Mouse (Mus musculus) MEL (cell line): Measurements from ENCODE around the gene Mre11a. TPM values are rescaled to one million over a fixed set of nuclear protein-coding genes. Genes with fewer than 3 reads are reported as not detected.
A peak's percentile ranks its signal among the peaks of the same experiment; 100 is the strongest.

Source experiments
- DNase-seq: peaks from one replicate; pipeline ENCODE4 v3.0.0; 2011; ENCODE audit warnings: low read depth, low spot score
- H3K27ac ChIP-seq: 2 replicates; pipeline ENCODE4 v1.5.1; 2012; ENCODE audit warnings: low read depth, mild to moderate bottlenecking, control low read depth, low read length, moderate library complexity; ENCODE audit not compliant: control insufficient read depth
- H3K27me3 ChIP-seq, 2 experiments: fragments of 150-350 bp in 1 of 2; sonication (generic) in 1 of 2; 2 replicates each; pipeline ENCODE4 v1.6.1; 2012; ENCODE audit warnings: low read length in 2 of 2, mild to moderate bottlenecking in 2 of 2, improper control_type of control experiment in 1 of 2, moderate library complexity in 1 of 2; ENCODE audit not compliant: insufficient read depth in 2 of 2, control insufficient read depth in 1 of 2
- H3K36me3 ChIP-seq, 2 experiments: 2 replicates each; pipeline ENCODE4 v1.6.1; 2012 to 2014; ENCODE audit warnings: low read length in 2 of 2, improper control_type of control experiment in 1 of 2, inconsistent platforms in 1 of 2, mild to moderate bottlenecking in 1 of 2; ENCODE audit not compliant: insufficient read depth in 2 of 2, control insufficient read depth in 1 of 2
- H3K4me1 ChIP-seq, 2 experiments: fragments of 150-350 bp in 1 of 2; sonication (generic) in 1 of 2; 2 replicates each; pipeline ENCODE4 v1.6.1; 2012; ENCODE audit warnings: low read length in 2 of 2, improper control_type of control experiment in 1 of 2, mild to moderate bottlenecking in 1 of 2; ENCODE audit not compliant: insufficient read depth in 2 of 2, control insufficient read depth in 1 of 2
- H3K4me3 ChIP-seq, 2 experiments: fragments of 150-350 bp in 1 of 2; sonication (generic) in 1 of 2; 2 replicates each; pipeline ENCODE4 v1.5.1; 2012; ENCODE audit warnings: low read depth in 2 of 2, low read length in 2 of 2, mild to moderate bottlenecking in 2 of 2, moderate library complexity in 2 of 2, control low read depth in 1 of 2, improper control_type of control experiment in 1 of 2; ENCODE audit not compliant: control insufficient read depth in 1 of 2, insufficient read depth in 1 of 2
- H3K79me2 ChIP-seq: 2 replicates; pipeline ENCODE4 v1.6.1; 2012; ENCODE audit warnings: mild to moderate bottlenecking, low read length, moderate library complexity; ENCODE audit not compliant: control insufficient read depth, poor library complexity, insufficient read depth
- H3K9ac ChIP-seq: 2 replicates; pipeline ENCODE4 v1.6.1; 2012; ENCODE audit warnings: low read depth, mild to moderate bottlenecking, control low read depth, low read length, moderate library complexity; ENCODE audit not compliant: control insufficient read depth, poor library complexity, severe bottlenecking
- H3K9me3 ChIP-seq: fragments of 150-350 bp; sonication (generic); replicated peaks from 2 replicates; pipeline ENCODE4 v1.6.1; 2012; ENCODE audit warnings: mild to moderate bottlenecking, low read length, improper control_type of control experiment, moderate library complexity; ENCODE audit not compliant: insufficient read depth
- BHLHE40 ChIP-seq: IDR thresholded peaks from 2 replicates; pipeline ENCODE4 v1.6.1; 2012; ENCODE audit warnings: low read depth, mild to moderate bottlenecking, inconsistent platforms, low read length, improper control_type of control experiment, borderline replicate concordance
- CHD1 ChIP-seq: IDR thresholded peaks from 2 replicates; pipeline ENCODE4 v1.6.1; 2012; ENCODE audit warnings: low read depth, mild to moderate bottlenecking, inconsistent platforms, low read length, improper control_type of control experiment
- CHD2 ChIP-seq: IDR thresholded peaks from 2 replicates; pipeline ENCODE4 v1.6.1; 2011; ENCODE audit warnings: low read length, improper control_type of control experiment
- CTCF ChIP-seq, 3 experiments: IDR thresholded peaks in 2 of 3; conservative IDR thresholded peaks in 1 of 3; 2 replicates each; pipeline ENCODE4 v1.5.1; 2011 to 2012; ENCODE audit warnings: low read length in 3 of 3, low read depth in 2 of 3, mild to moderate bottlenecking in 2 of 3, improper control_type of control experiment in 1 of 3, inconsistent platforms in 1 of 3, mixed read lengths in 1 of 3, moderate library complexity in 1 of 3; ENCODE audit not compliant: control insufficient read depth in 1 of 3, insufficient read depth in 1 of 3, poor library complexity in 1 of 3, severe bottlenecking in 1 of 3
- E2F4 ChIP-seq: IDR thresholded peaks from 2 replicates; pipeline ENCODE4 v1.6.1; 2011; ENCODE audit warnings: low read depth, low read length, improper control_type of control experiment, borderline replicate concordance
- ELF1 ChIP-seq: IDR thresholded peaks from 2 replicates; pipeline ENCODE4 v1.6.1; 2014; ENCODE audit warnings: low read depth, mild to moderate bottlenecking, inconsistent platforms, low read length, improper control_type of control experiment, moderate library complexity
- EP300 ChIP-seq, 2 experiments: IDR thresholded peaks; 2 replicates each; pipeline ENCODE4 v1.6.1; 2011; ENCODE audit warnings: improper control_type of control experiment in 2 of 2, low read length in 2 of 2, low read depth in 1 of 2, mild to moderate bottlenecking in 1 of 2
- ETS1 ChIP-seq: IDR thresholded peaks from 2 replicates; pipeline ENCODE4 v1.6.1; 2012; ENCODE audit warnings: low read depth, mild to moderate bottlenecking, inconsistent platforms, low read length, improper control_type of control experiment, moderate library complexity
- GABPA ChIP-seq: IDR thresholded peaks from 2 replicates; pipeline ENCODE4 v1.6.1; 2012; ENCODE audit warnings: low read depth, mild to moderate bottlenecking, inconsistent platforms, low read length, improper control_type of control experiment, moderate library complexity
- GATA1 ChIP-seq: IDR thresholded peaks from 2 replicates; pipeline ENCODE4 v1.6.1; 2011; ENCODE audit warnings: low read depth, low read length, improper control_type of control experiment
- HCFC1 ChIP-seq: IDR thresholded peaks from 2 replicates; pipeline ENCODE4 v1.6.1; 2012; ENCODE audit warnings: low read depth, mild to moderate bottlenecking, inconsistent platforms, low read length, improper control_type of control experiment, moderate library complexity
- KAT2A ChIP-seq: conservative IDR thresholded peaks from 2 replicates; pipeline ENCODE4 v1.6.1; 2012; ENCODE audit warnings: low read depth, low read length, improper control_type of control experiment, inconsistent platforms
- MAFK ChIP-seq: IDR thresholded peaks from 2 replicates; pipeline ENCODE4 v1.6.1; 2011; ENCODE audit warnings: low read depth, mild to moderate bottlenecking, low read length, improper control_type of control experiment, borderline replicate concordance
- MAX ChIP-seq: IDR thresholded peaks from 2 replicates; pipeline ENCODE4 v1.6.1; 2011; ENCODE audit warnings: low read length, improper control_type of control experiment
- MAZ ChIP-seq: IDR thresholded peaks from 2 replicates; pipeline ENCODE4 v1.6.1; 2012; ENCODE audit warnings: low read depth, mild to moderate bottlenecking, inconsistent platforms, low read length, improper control_type of control experiment
- MEF2A ChIP-seq: IDR thresholded peaks from 2 replicates; pipeline ENCODE4 v1.6.1; 2014; ENCODE audit warnings: low read depth, mild to moderate bottlenecking, inconsistent platforms, low read length, improper control_type of control experiment; ENCODE audit not compliant: poor library complexity, insufficient replicate concordance, severe bottlenecking; ENCODE audit errors: extremely low read depth
- MXI1 ChIP-seq: IDR thresholded peaks from 2 replicates; pipeline ENCODE4 v1.6.1; 2011; ENCODE audit warnings: mild to moderate bottlenecking, low read depth, low read length, improper control_type of control experiment
- MYB ChIP-seq: IDR thresholded peaks from 2 replicates; pipeline ENCODE4 v1.6.1; 2011; ENCODE audit warnings: mild to moderate bottlenecking, low read depth, low read length, improper control_type of control experiment
- MYC ChIP-seq: IDR thresholded peaks from 2 replicates; pipeline ENCODE4 v1.6.1; 2011; ENCODE audit warnings: low read depth, mild to moderate bottlenecking, low read length, improper control_type of control experiment, moderate library complexity
- NELFE ChIP-seq: IDR thresholded peaks from 2 replicates; pipeline ENCODE4 v1.6.1; 2011; ENCODE audit warnings: low read depth, low read length, improper control_type of control experiment
- NRF1 ChIP-seq: IDR thresholded peaks from 2 replicates; pipeline ENCODE4 v1.6.1; 2014; ENCODE audit warnings: low read depth, mild to moderate bottlenecking, inconsistent platforms, low read length, improper control_type of control experiment, moderate library complexity; ENCODE audit not compliant: poor library complexity, insufficient read depth, severe bottlenecking
- POLR2A ChIP-seq, 2 experiments: IDR thresholded peaks; 2 replicates each; pipeline ENCODE4 v1.6.1; 2011 to 2012; ENCODE audit warnings: low read length in 2 of 2, mild to moderate bottlenecking in 2 of 2, control low read depth in 1 of 2, improper control_type of control experiment in 1 of 2, low read depth in 1 of 2, moderate library complexity in 1 of 2; ENCODE audit not compliant: control insufficient read depth in 1 of 2, insufficient read depth in 1 of 2, poor library complexity in 1 of 2
- POLR2AphosphoS2 ChIP-seq: IDR thresholded peaks from 2 replicates; pipeline ENCODE4 v1.6.1; 2011; ENCODE audit warnings: low read length, improper control_type of control experiment
- POLR2AphosphoS5 ChIP-seq: IDR thresholded peaks from 2 replicates; pipeline ENCODE4 v1.6.1; 2012; ENCODE audit warnings: low read depth, borderline replicate concordance, mild to moderate bottlenecking, inconsistent platforms, low read length, moderate library complexity, mixed read lengths
- RAD21 ChIP-seq: IDR thresholded peaks from 2 replicates; pipeline ENCODE4 v1.6.1; 2011; ENCODE audit warnings: mild to moderate bottlenecking, low read depth, low read length, improper control_type of control experiment
- RCOR1 ChIP-seq: IDR thresholded peaks from 2 replicates; pipeline ENCODE4 v1.6.1; 2012; ENCODE audit warnings: low read depth, mild to moderate bottlenecking, inconsistent platforms, low read length, improper control_type of control experiment
- SIN3A ChIP-seq: IDR thresholded peaks from 2 replicates; pipeline ENCODE4 v1.6.1; 2012; ENCODE audit warnings: low read length, improper control_type of control experiment, inconsistent platforms
- SMC3 ChIP-seq: IDR thresholded peaks from 2 replicates; pipeline ENCODE4 v1.6.1; 2011; ENCODE audit warnings: low read depth, low read length, improper control_type of control experiment
- TAL1 ChIP-seq: IDR thresholded peaks from 2 replicates; pipeline ENCODE4 v1.6.1; 2012; ENCODE audit warnings: mild to moderate bottlenecking, inconsistent platforms, low read length, moderate library complexity, mixed read lengths
- TBP ChIP-seq: IDR thresholded peaks from 2 replicates; pipeline ENCODE4 v1.8.0; 2011; ENCODE audit warnings: low read depth, low read length, improper control_type of control experiment
- TCF12 ChIP-seq: IDR thresholded peaks from 2 replicates; pipeline ENCODE4 v1.6.1; 2014; ENCODE audit warnings: low read depth, mild to moderate bottlenecking, inconsistent platforms, low read length, improper control_type of control experiment, moderate library complexity
- UBTF ChIP-seq: IDR thresholded peaks from 2 replicates; pipeline ENCODE4 v1.6.1; 2012; ENCODE audit warnings: low read depth, mild to moderate bottlenecking, inconsistent platforms, low read length, improper control_type of control experiment, moderate library complexity, borderline replicate concordance; ENCODE audit not compliant: insufficient read depth
- USF1 ChIP-seq: IDR thresholded peaks from 2 replicates; pipeline ENCODE4 v1.6.1; 2014; ENCODE audit warnings: low read depth, mild to moderate bottlenecking, inconsistent platforms, low read length, improper control_type of control experiment, moderate library complexity
- USF2 ChIP-seq, 2 experiments: IDR thresholded peaks; 2 replicates each; pipeline ENCODE4 v1.6.1; 2011 to 2012; ENCODE audit warnings: improper control_type of control experiment in 2 of 2, low read length in 2 of 2, borderline replicate concordance in 1 of 2, inconsistent platforms in 1 of 2, low read depth in 1 of 2, mild to moderate bottlenecking in 1 of 2; ENCODE audit not compliant: insufficient read depth in 1 of 2
- ZC3H11A ChIP-seq: IDR thresholded peaks from 2 replicates; pipeline ENCODE4 v1.6.1; 2012; ENCODE audit warnings: low read depth, mild to moderate bottlenecking, inconsistent platforms, low read length, improper control_type of control experiment
- ZKSCAN1 ChIP-seq: IDR thresholded peaks from 2 replicates; pipeline ENCODE4 v1.6.1; 2012; ENCODE audit warnings: low read depth, mild to moderate bottlenecking, inconsistent platforms, low read length, improper control_type of control experiment, moderate library complexity
- ZMIZ1 ChIP-seq: IDR thresholded peaks from 2 replicates; pipeline ENCODE4 v1.6.1; 2012; ENCODE audit warnings: low read depth, mild to moderate bottlenecking, inconsistent platforms, low read length, improper control_type of control experiment, moderate library complexity
- ZNF384 ChIP-seq: IDR thresholded peaks from 2 replicates; pipeline ENCODE4 v1.6.1; 2012; ENCODE audit warnings: low read depth, mild to moderate bottlenecking, inconsistent platforms, low read length, improper control_type of control experiment
- polyA plus RNA-seq, 2 experiments: library from polyadenylated mRNA; stranded (reverse) in 1 of 2; unstranded in 1 of 2; fragments of >175 nt in 1 of 2; fragments of >200 nt in 1 of 2; gene quantifications; 2 replicates each; pipeline versions ENCODE4 v1.2.1 to v1.2.4; 2012; ENCODE audit warnings: low replicate concordance in 2 of 2, low read depth in 1 of 2; ENCODE audit not compliant: insufficient read length in 2 of 2, insufficient read depth in 1 of 2, missing spikeins in 1 of 2
- total RNA-seq: library from RNA; depleted of rRNA; stranded (reverse); fragments of 300-350 nt; gene quantifications from 2 replicates; pipeline ENCODE4 v1.2.3, GENCODE M21; 2012

Mre11a gene
- total and polyA plus RNA-seq, 3 experiments: 88.1 to 288 (median 113) TPM

GRCm38 (mm10) chr9:14764765-14765164 is 19.7 kb upstream of the Mre11a start:
- Histone ChIP-seq H3K4me1 (peaks cover 0 to 5% of the 10 kb centered on the region in 2 experiments; a peak in 1 of 4 replicates), H3K36me3 (no peaks in the 10 kb centered on the region), H3K9ac (peak overlapping the region; percentile 35; the same call in 1 of the 2 replicates), H3K27ac (no peak overlapping the region), H3K79me2 (no peaks in the 10 kb centered on the region), H3K27me3 (peaks cover 25 to 27% of the 10 kb centered on the region in 2 experiments), H3K4me3 (no peak overlapping the region), H3K9me3 (no peaks in the 10 kb centered on the region)
- DNase-seq: peak; percentile 89
- TF ChIP-seq RAD21: peak; percentile 84
- no peak for TF ChIP-seq ZNF384
- no peak for TF ChIP-seq KAT2A
- no peak for TF ChIP-seq ETS1
- peak; percentile 85 for TF ChIP-seq ZC3H11A
- TF ChIP-seq MXI1: no peak
- no peak for TF ChIP-seq TAL1
- TF ChIP-seq ELF1: no peak
- TF ChIP-seq EP300 (IDR thresholded peaks at IDR 0.05; ENCODE audit: low read depth in 1 of 2, low read length in 2 of 2): no peak
- no peak for TF ChIP-seq ZMIZ1
- no peak for TF ChIP-seq UBTF
- no peak for TF ChIP-seq ZKSCAN1
- TF ChIP-seq GABPA: no peak
- TF ChIP-seq MYB: no peak
- 0 out of 2 replicates have a peak, but pooled peaks have one; percentile 29 for TF ChIP-seq MYC
- no peak for TF ChIP-seq BHLHE40
- no peak for TF ChIP-seq MAFK
- no peak for TF ChIP-seq CHD1
- no peak for TF ChIP-seq MAX
- peak; percentile 35; the same call in 1 of the 2 replicates for TF ChIP-seq TBP
- no peak for TF ChIP-seq POLR2AphosphoS5
- peak; percentile 86 to 99 (median 96) for TF ChIP-seq CTCF (IDR thresholded peaks at IDR 0.05 in 2 of 3, conservative IDR thresholded peaks at IDR 0.05 in 1 of 3; ENCODE audit: control insufficient read depth in 1 of 3, insufficient read depth in 1 of 3, low read depth in 2 of 3, low read length in 3 of 3, poor library complexity in 1 of 3, severe bottlenecking in 1 of 3)
- no peak for TF ChIP-seq NELFE
- no peak for TF ChIP-seq HCFC1
- TF ChIP-seq CHD2: no peak
- 0 out of 2 replicates have a peak, but pooled peaks have one; percentile 10 for TF ChIP-seq TCF12
- no peak for TF ChIP-seq POLR2AphosphoS2
- no peak for TF ChIP-seq POLR2A (IDR thresholded peaks at IDR 0.05; ENCODE audit: control insufficient read depth in 1 of 2, insufficient read depth in 1 of 2, low read depth in 1 of 2, low read length in 2 of 2, poor library complexity in 1 of 2)
- peak; percentile 97 for TF ChIP-seq SMC3
- TF ChIP-seq GATA1: no peak
- no peak for TF ChIP-seq MEF2A
- TF ChIP-seq USF2 (IDR thresholded peaks at IDR 0.05; ENCODE audit: borderline replicate concordance in 1 of 2, insufficient read depth in 1 of 2, low read depth in 1 of 2, low read length in 2 of 2): no peak
- TF ChIP-seq RCOR1: no peak
- TF ChIP-seq SIN3A: peak; percentile 37; the same call in 1 of the 2 replicates
- no peak for TF ChIP-seq E2F4
- TF ChIP-seq MAZ: no peak
- no peak for TF ChIP-seq NRF1
- TF ChIP-seq USF1: no peak
